Mouse (Mus musculus) heart, postnatal 0 days (tissue): ENCODE results near the gene Tex37. TPM values are rescaled to one million over a fixed set of nuclear protein-coding genes. Genes with fewer than 3 reads are reported as not detected.

ENCODE experiments used
- ATAC-seq: fragments of 200-750 bp; cut with Nextera tagmentation; 2 replicates; pipeline ENCODE4 v1.8.0; 2017; ENCODE audit warnings: low read depth, moderate number of reproducible peaks, moderate library complexity; ENCODE audit not compliant: insufficient read depth
- DNase-seq: peaks from one replicate; pipeline ENCODE4 v3.0.0-alpha.2; 2016; ENCODE audit warnings: low spot score
- H3K27ac ChIP-seq: fragments of 300-500 bp; sonication (generic); 2 replicates; pipeline ENCODE4 v1.5.1; 2014; ENCODE audit warnings: low read depth, mild to moderate bottlenecking
- H3K27me3 ChIP-seq: fragments of 300-500 bp; sonication (generic); 2 replicates; pipeline ENCODE4 v1.6.1; 2014; ENCODE audit warnings: low read length, mixed read lengths; ENCODE audit not compliant: control insufficient read depth, insufficient read depth
- H3K36me3 ChIP-seq: fragments of 300-500 bp; sonication (generic); replicated peaks from 2 replicates; pipeline ENCODE4 v1.6.1; 2014; ENCODE audit warnings: low read length, mixed read lengths; ENCODE audit not compliant: control insufficient read depth, insufficient read depth
- H3K4me1 ChIP-seq: fragments of 300-500 bp; sonication (generic); 2 replicates; pipeline ENCODE4 v1.6.1; 2014; ENCODE audit warnings: antibody characterized with exemption; ENCODE audit not compliant: control insufficient read depth, insufficient read depth
- H3K4me2 ChIP-seq: fragments of 300-500 bp; sonication (generic); 2 replicates; pipeline ENCODE4 v1.6.1; 2014; ENCODE audit warnings: low read depth, mild to moderate bottlenecking, low read length, moderate library complexity
- H3K4me3 ChIP-seq: fragments of 300-500 bp; sonication (generic); 2 replicates; pipeline ENCODE4 v1.5.1; 2014; ENCODE audit warnings: low read depth, low read length
- H3K9ac ChIP-seq: fragments of 300-500 bp; sonication (generic); replicated peaks from 2 replicates; pipeline ENCODE4 v1.6.1; 2014; ENCODE audit warnings: low read depth, low read length, mixed read lengths
- H3K9me3 ChIP-seq: fragments of 300-500 bp; sonication (generic); replicated peaks from 2 replicates; pipeline ENCODE4 v1.6.1; 2016; ENCODE audit warnings: low read length; ENCODE audit not compliant: control insufficient read depth
- CTCF ChIP-seq: IDR thresholded peaks from 2 replicates; pipeline ENCODE4 v1.5.1; 2016; ENCODE audit warnings: antibody characterized with exemption, control low read depth, low read depth
- EP300 ChIP-seq: IDR thresholded peaks from 2 replicates; pipeline ENCODE4 v1.6.1; 2016; ENCODE audit warnings: antibody characterized with exemption, low read depth
- WGBS: fragments of 180-500 bp; shearing (Covaris S2); extraction: QIAGEN DNeasy Blood & Tissue Kit; methylation state at CpG from one replicate; pipeline ENCODE4 v1.1.7; 2014; 5-methylcytosine and 5-hydroxymethylcytosine counted together
- polyA plus RNA-seq: library from polyadenylated mRNA; unstranded; fragments of >200 nt; fragmentation: Nextera tagmentation; extraction: Ambion mirVana; gene quantifications from 2 replicates; pipeline ENCODE4 v1.2.1, GENCODE M21; 2015
- total RNA-seq: library from RNA; depleted of rRNA; stranded (reverse); fragments of >200 nt; gene quantifications from 2 replicates; pipeline ENCODE4 v1.2.3, GENCODE M21; 2014; ENCODE audit warnings: low replicate concordance

Tex37 gene
- total and polyA plus RNA-seq, 2 experiments from 2014 or later = not detected

GRCm38 (mm10) chr6:70954040-70954439 is 35.3 kb upstream of the Tex37 start:
- no peak overlapping the region for H3K4me2 ChIP-seq
- TF ChIP-seq EP300 (no peak), CTCF (peak; percentile 41)
- H3K9me3 ChIP-seq = no peaks in the 10 kb centered on the region
- peaks cover 72% of the 10 kb centered on the region for H3K27me3 ChIP-seq
- no peak overlapping the region for H3K4me3 ChIP-seq
- no peak overlapping the region for H3K27ac ChIP-seq
- DNase-seq = peak; percentile 42
- H3K9ac ChIP-seq = no peak overlapping the region
- H3K36me3 ChIP-seq = no peaks in the 10 kb centered on the region
- ATAC-seq = no peak
- peaks cover 6% of the 10 kb centered on the region; the same call in 1 of the 2 replicates for H3K4me1 ChIP-seq
- WGBS = 16% methylated on average over 6 of the region's 6 CpGs

- ATAC-seq (no peak), DNase-seq (no peak)
- Histone ChIP-seq H3K9ac (no peak overlapping the region), H3K4me3 (no peak overlapping the region), H3K27ac (no peak overlapping the region), H3K9me3 (no peaks in the 10 kb centered on the region), H3K4me2 (no peak overlapping the region), H3K4me1 (peaks cover 6% of the 10 kb centered on the region; the same call in 1 of the 2 replicates), H3K27me3 (peaks cover 65% of the 10 kb centered on the region), H3K36me3 (no peaks in the 10 kb centered on the region)
- TF ChIP-seq EP300 = no peak
- no peak for TF ChIP-seq CTCF
- 64% methylated on average over 7 of the region's 7 CpGs for WGBS
Observed at GRCm38 (mm10) chr6:70953274-70953673, 34.5 kb upstream of the Tex37 start.

GRCm38 (mm10) chr6:70931801-70932200 is 13.1 kb upstream of the Tex37 start:
- no peak for ATAC-seq
- DNase-seq = no peak
- H3K9me3 ChIP-seq = no peaks in the 10 kb centered on the region

GRCm38 (mm10) chr6:70921274-70922074 is 2.7 kb upstream of the Tex37 start:
- Histone ChIP-seq H3K27ac (no peak overlapping the region), H3K4me2 (peak overlapping the region; percentile 48), H3K9me3 (no peaks in the 10 kb centered on the region), H3K36me3 (no peaks in the 10 kb centered on the region), H3K4me3 (0 out of 2 replicates have a peak overlapping the region, but pooled peaks have one; percentile 19), H3K4me1 (no peaks in the 10 kb centered on the region), H3K27me3 (peaks cover 5% of the 10 kb centered on the region; the same call in 1 of the 2 replicates), H3K9ac (no peak overlapping the region)
- peak; percentile 30 for DNase-seq
- WGBS = 7% methylated on average over 22 of the region's 22 CpGs
- no peak for ATAC-seq
- peak; percentile 72 for TF ChIP-seq CTCF
- no peak for TF ChIP-seq EP300

More at GRCm38 (mm10) chr6:70931801-70932200, 13.1 kb upstream of the Tex37 start:
- H3K27ac ChIP-seq = no peak overlapping the region
- H3K9ac ChIP-seq = no peak overlapping the region
- no peak overlapping the region for H3K4me2 ChIP-seq
- TF ChIP-seq EP300 (no peak), CTCF (no peak)
- 76% methylated on average over 2 of the region's 2 CpGs for WGBS
- no peaks in the 10 kb centered on the region for H3K4me1 ChIP-seq
- H3K36me3 ChIP-seq = no peaks in the 10 kb centered on the region
- H3K4me3 ChIP-seq = no peak overlapping the region
- no peaks in the 10 kb centered on the region for H3K27me3 ChIP-seq

- DNase-seq = no peak
- Histone ChIP-seq H3K4me3 (0 out of 2 replicates have a peak overlapping the region, but pooled peaks have one; percentile 17), H3K36me3 (no peaks in the 10 kb centered on the region), H3K27me3 (no peaks in the 10 kb centered on the region), H3K9ac (no peak overlapping the region), H3K27ac (no peak overlapping the region), H3K4me2 (peak overlapping the region; percentile 46; the same call in 1 of the 2 replicates), H3K9me3 (no peaks in the 10 kb centered on the region), H3K4me1 (no peaks in the 10 kb centered on the region)
- 56% methylated on average over 7 of the region's 7 CpGs for WGBS
- ATAC-seq = no peak
- TF ChIP-seq CTCF (no peak), EP300 (no peak)
Observed at GRCm38 (mm10) chr6:70912396-70912765, 6.3 kb downstream of the Tex37 start.
